Mouse (Mus musculus) MEL (cell line): ENCODE data around the gene Btnl1.

Experiments used
- CTCF ChIP-seq, 3 experiments: IDR thresholded peaks in 2 of 3; conservative IDR thresholded peaks in 1 of 3; 2 replicates each; pipeline ENCODE4 v1.5.1; 2011 to 2012; ENCODE audit warnings: low read length in 3 of 3, low read depth in 2 of 3, mild to moderate bottlenecking in 2 of 3, improper control_type of control experiment in 1 of 3, inconsistent platforms in 1 of 3, mixed read lengths in 1 of 3, moderate library complexity in 1 of 3; ENCODE audit not compliant: control insufficient read depth in 1 of 3, insufficient read depth in 1 of 3, poor library complexity in 1 of 3, severe bottlenecking in 1 of 3
- ELF1 ChIP-seq: IDR thresholded peaks from 2 replicates; pipeline ENCODE4 v1.6.1; 2014; ENCODE audit warnings: low read depth, mild to moderate bottlenecking, inconsistent platforms, low read length, improper control_type of control experiment, moderate library complexity
- EP300 ChIP-seq, 2 experiments: IDR thresholded peaks; 2 replicates each; pipeline ENCODE4 v1.6.1; 2011; ENCODE audit warnings: improper control_type of control experiment in 2 of 2, low read length in 2 of 2, low read depth in 1 of 2, mild to moderate bottlenecking in 1 of 2
- POLR2A ChIP-seq, 2 experiments: IDR thresholded peaks; 2 replicates each; pipeline ENCODE4 v1.6.1; 2011 to 2012; ENCODE audit warnings: low read length in 2 of 2, mild to moderate bottlenecking in 2 of 2, control low read depth in 1 of 2, improper control_type of control experiment in 1 of 2, low read depth in 1 of 2, moderate library complexity in 1 of 2; ENCODE audit not compliant: control insufficient read depth in 1 of 2, insufficient read depth in 1 of 2, poor library complexity in 1 of 2
- SIN3A ChIP-seq: IDR thresholded peaks from 2 replicates; pipeline ENCODE4 v1.6.1; 2012; ENCODE audit warnings: low read length, improper control_type of control experiment, inconsistent platforms

GRCm38 (mm10) chr17:34392321-34392720, 15.4 kb downstream of the Btnl1 start:
- TF ChIP-seq CTCF (IDR thresholded peaks at IDR 0.05 in 2 of 3, conservative IDR thresholded peaks at IDR 0.05 in 1 of 3; ENCODE audit: control insufficient read depth in 1 of 3, insufficient read depth in 1 of 3, low read depth in 2 of 3, low read length in 3 of 3, poor library complexity in 1 of 3, severe bottlenecking in 1 of 3): no peak
- no peak for TF ChIP-seq POLR2A (IDR thresholded peaks at IDR 0.05; ENCODE audit: control insufficient read depth in 1 of 2, insufficient read depth in 1 of 2, low read depth in 1 of 2, low read length in 2 of 2, poor library complexity in 1 of 2)
- TF ChIP-seq SIN3A: no peak
- no peak for TF ChIP-seq EP300 (IDR thresholded peaks at IDR 0.05; ENCODE audit: low read depth in 1 of 2, low read length in 2 of 2)
- TF ChIP-seq ELF1: no peak
